Mouse (Mus musculus) G1E (cell line): Measurements from ENCODE around the gene Larp6. TPM values are rescaled to one million over a fixed set of nuclear protein-coding genes. Genes with fewer than 3 reads are reported as not detected.

ENCODE experiments used
- ATAC-seq: 2 replicates; pipeline ENCODE4 v1.8.0; 2016; ENCODE audit warnings: mild to moderate bottlenecking; ENCODE audit not compliant: insufficient number of reproducible peaks, poor library complexity, low FRiP score, severe bottlenecking; ENCODE audit errors: extremely low read depth
- DNase-seq: peaks from one replicate; pipeline ENCODE4 v3.0.0; 2012; ENCODE audit warnings: low spot score
- H3K27me3 ChIP-seq: 2 replicates; pipeline ENCODE4 v1.6.1; 2012; ENCODE audit warnings: mild to moderate bottlenecking, low read length, inconsistent platforms; ENCODE audit not compliant: insufficient read depth
- H3K36me3 ChIP-seq: replicated peaks from 2 replicates; pipeline ENCODE3; 2012; ENCODE audit warnings: mild to moderate bottlenecking, inconsistent platforms
- H3K4me1 ChIP-seq: 2 replicates; pipeline ENCODE4 v1.6.1; 2012; ENCODE audit warnings: low read depth, low read length, inconsistent platforms, mixed read lengths; ENCODE audit not compliant: insufficient read depth
- H3K4me3 ChIP-seq: 2 replicates; pipeline ENCODE4 v1.5.1; 2012; ENCODE audit warnings: low read depth, mild to moderate bottlenecking, inconsistent platforms, low read length, moderate library complexity, mixed read lengths
- H3K9me3 ChIP-seq: replicated peaks from 2 replicates; pipeline ENCODE4 v1.6.1; 2012; ENCODE audit warnings: inconsistent platforms
- CTCF ChIP-seq: IDR thresholded peaks from 2 replicates; pipeline ENCODE4 v1.5.1; 2012; ENCODE audit warnings: low read depth, low read length, inconsistent platforms, mixed read lengths
- GATA1 ChIP-seq: IDR thresholded peaks from 2 replicates; pipeline ENCODE4 v1.6.1; 2012; ENCODE audit warnings: borderline replicate concordance, low read length, inconsistent platforms, mixed read lengths
- GATA2 ChIP-seq: IDR thresholded peaks from 2 replicates; pipeline ENCODE4 v1.6.1; 2012; ENCODE audit warnings: low read depth, low read length, inconsistent platforms, borderline replicate concordance
- POLR2AphosphoS5 ChIP-seq: IDR thresholded peaks from 2 replicates; pipeline ENCODE4 v1.6.1; 2012; ENCODE audit warnings: low read depth, low read length, inconsistent platforms; ENCODE audit not compliant: insufficient replicate concordance
- TAL1 ChIP-seq: conservative IDR thresholded peaks from 2 replicates; pipeline ENCODE4 v1.6.1; 2012; ENCODE audit warnings: low read depth, low read length, inconsistent platforms, mixed read lengths
- polyA plus RNA-seq: library from polyadenylated mRNA; stranded (reverse); fragments of >175 nt; gene quantifications from 2 replicates; pipeline ENCODE4 v1.2.3, GENCODE M21; 2012
- total RNA-seq, 2 experiments: library from RNA; stranded (forward) in 1 of 2; stranded (reverse) in 1 of 2; fragments of 200-1000 nt in 1 of 2; fragments of >200 nt in 1 of 2; fragmentation: Nextera tagmentation in 1 of 2; gene quantifications; 2 replicates each; pipeline ENCODE4 v1.2.3; 2014 to 2017

Larp6 gene
- total and polyA plus RNA-seq, 3 experiments: not detected

DNA sequence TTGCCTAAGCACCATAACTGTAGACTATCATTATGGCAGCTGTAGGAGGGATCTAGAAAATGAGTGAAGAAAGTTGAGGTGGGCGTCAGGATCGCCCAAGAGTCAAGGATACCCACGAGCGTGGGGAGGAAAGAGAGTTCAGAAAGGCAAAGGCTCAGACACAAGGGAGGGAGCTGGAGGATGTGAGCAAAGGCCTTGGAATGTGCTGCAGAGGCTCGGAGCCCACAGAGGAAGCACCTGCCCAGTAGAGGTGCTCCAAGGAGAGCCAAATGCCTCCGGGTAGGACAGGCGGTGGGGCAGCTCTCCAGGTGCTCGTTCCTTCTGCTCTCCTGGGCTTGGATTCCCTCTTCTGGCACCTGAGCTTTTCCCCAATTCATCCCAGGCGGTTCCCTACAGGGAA, 64.1 kb downstream of the Larp6 start:
- Histone ChIP-seq H3K9me3 (no peaks in the 10 kb centered on the region), H3K4me1 (no peaks in the 10 kb centered on the region), H3K4me3 (no peak overlapping the region), H3K27me3 (peaks cover 2% of the 10 kb centered on the region; the same call in 1 of the 2 replicates), H3K36me3 (no peaks in the 10 kb centered on the region)
- DNase-seq: no peak
- TF ChIP-seq GATA1 (no peak), GATA2 (no peak), TAL1 (no peak), CTCF (no peak), POLR2AphosphoS5 (no peak)
- ATAC-seq: no peak

DNA sequence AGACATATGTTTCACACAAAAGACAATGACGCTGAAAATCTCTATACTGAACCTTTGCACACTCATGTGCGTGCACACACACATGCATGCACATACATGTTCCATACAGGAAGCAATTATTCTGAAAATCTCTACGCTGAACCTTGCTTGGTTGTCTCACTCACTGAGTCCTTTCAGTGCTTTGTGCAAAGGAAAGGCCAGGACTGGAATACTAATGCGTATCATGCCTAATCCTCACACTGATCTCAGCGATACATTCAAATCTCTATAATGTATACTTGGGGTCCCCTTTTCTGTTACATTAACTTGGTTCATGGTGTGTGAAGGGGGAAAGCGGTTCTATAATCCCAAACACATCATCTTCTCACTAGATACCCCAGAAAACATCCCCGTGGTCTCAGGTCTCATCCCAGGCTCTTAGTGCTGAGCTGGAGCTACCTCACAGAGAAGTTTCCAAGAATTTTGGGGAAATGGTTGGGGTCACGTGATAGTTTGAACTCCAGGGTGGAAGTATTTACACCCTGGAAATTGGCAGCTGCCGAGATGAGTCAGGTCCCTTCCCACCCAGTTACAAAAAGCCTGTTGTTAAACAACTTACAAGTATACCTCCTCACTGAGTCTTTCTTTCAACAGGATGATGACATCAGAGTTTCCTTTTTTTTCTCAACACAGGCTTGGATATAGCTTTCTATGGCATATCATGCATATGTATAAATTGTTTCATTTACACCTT, 69.4 kb downstream of the Larp6 start:
- Histone ChIP-seq H3K9me3 (no peaks in the 10 kb centered on the region), H3K27me3 (no peaks in the 10 kb centered on the region), H3K36me3 (no peaks in the 10 kb centered on the region), H3K4me1 (no peaks in the 10 kb centered on the region), H3K4me3 (no peak overlapping the region)
- DNase-seq (no peak), ATAC-seq (no peak)
- TF ChIP-seq GATA1 (no peak), CTCF (no peak), TAL1 (no peak), GATA2 (no peak), POLR2AphosphoS5 (no peak)

GRCm38 (mm10) chr9:60785069-60785468, 72.3 kb downstream of the Larp6 start:
- no peak for DNase-seq
- TF ChIP-seq GATA2: no peak
- no peak for TF ChIP-seq TAL1
- TF ChIP-seq POLR2AphosphoS5: no peak
- TF ChIP-seq GATA1: no peak
- TF ChIP-seq CTCF: no peak
- H3K27me3 ChIP-seq: no peaks in the 10 kb centered on the region
- H3K9me3 ChIP-seq: no peaks in the 10 kb centered on the region
- H3K4me1 ChIP-seq: no peaks in the 10 kb centered on the region
- no peak overlapping the region for H3K4me3 ChIP-seq
- no peak for ATAC-seq
- no peaks in the 10 kb centered on the region for H3K36me3 ChIP-seq

DNA sequence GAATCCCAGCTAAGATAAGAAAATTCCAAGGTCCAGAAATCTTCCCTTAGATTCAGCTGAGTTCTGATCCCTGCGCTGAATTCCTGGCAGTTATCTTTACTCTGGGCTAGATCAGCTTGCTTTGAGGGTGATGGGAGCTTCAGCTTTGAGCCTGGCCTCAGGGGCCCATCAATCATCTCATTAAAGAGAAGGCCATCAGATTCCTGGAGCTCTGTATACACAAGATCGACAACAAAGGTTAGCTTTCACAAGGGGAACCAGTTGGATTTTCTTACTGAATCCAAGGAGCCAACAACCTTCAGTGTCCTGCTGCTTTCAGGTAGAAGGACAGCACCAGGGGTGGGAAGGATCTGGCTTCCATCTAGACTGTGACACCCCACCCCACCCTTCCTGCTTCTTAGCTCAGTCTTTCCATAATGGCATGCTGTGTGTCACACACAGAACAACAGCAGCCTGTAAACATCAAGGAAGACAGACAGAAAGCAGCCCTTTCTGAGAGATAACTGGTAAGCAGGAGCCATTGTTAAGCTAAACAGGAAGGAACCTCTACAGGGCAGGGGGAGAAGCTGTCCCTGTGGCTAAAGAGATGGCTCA, 74.8 kb downstream of the Larp6 start:
- ATAC-seq (no peak), DNase-seq (no peak)
- H3K4me1 ChIP-seq: no peaks in the 10 kb centered on the region
- no peaks in the 10 kb centered on the region for H3K9me3 ChIP-seq
- no peaks in the 10 kb centered on the region for H3K36me3 ChIP-seq
- H3K4me3 ChIP-seq: no peak overlapping the region
- H3K27me3 ChIP-seq: no peaks in the 10 kb centered on the region; the same call in 1 of the 2 replicates
- no peak for TF ChIP-seq POLR2AphosphoS5

Other genes starting within 250 kb of the Larp6 start
- gene Thsd4, start 190.9 kb upstream of the Larp6 start, total RNA-seq (2014; fragmentation: Nextera tagmentation): 2.4 and 4.5 TPM in 2 replicates
- 2.8 and 3.0 TPM in 2 replicates for gene Thsd4, start 190.9 kb upstream of the Larp6 start, total RNA-seq (2017)
- gene Thsd4, start 190.9 kb upstream of the Larp6 start, polyA plus RNA-seq: 1.5 and 1.8 TPM in 2 replicates
- gene Lrrc49, start 24.8 kb upstream of the Larp6 start, total RNA-seq (2014; fragmentation: Nextera tagmentation): 0.58 and 1.1 TPM in 2 replicates
- 2.3 and 2.5 TPM in 2 replicates for gene Lrrc49, start 24.8 kb upstream of the Larp6 start, total RNA-seq (2017)
- 0.09 and 0.11 TPM in 2 replicates for gene Lrrc49, start 24.8 kb upstream of the Larp6 start, polyA plus RNA-seq
- gene Uaca, start 81.6 kb downstream of the Larp6 start, total RNA-seq (2014; fragmentation: Nextera tagmentation): not detected in 2 replicates
- gene Uaca, start 81.6 kb downstream of the Larp6 start, total RNA-seq (2017): under 0.01 and 0.33 TPM in 2 replicates
- not detected in 2 replicates for gene Uaca, start 81.6 kb downstream of the Larp6 start, polyA plus RNA-seq